Mouse (Mus musculus): ENCODE data around the gene Trim38. TPM values are rescaled to one million over a fixed set of nuclear protein-coding genes. Genes with fewer than 3 reads are reported as not detected.

Trim38 gene
- polyA plus RNA-seq, 1 experiment from 2014 or later, result 0.24 TPM

DNA sequence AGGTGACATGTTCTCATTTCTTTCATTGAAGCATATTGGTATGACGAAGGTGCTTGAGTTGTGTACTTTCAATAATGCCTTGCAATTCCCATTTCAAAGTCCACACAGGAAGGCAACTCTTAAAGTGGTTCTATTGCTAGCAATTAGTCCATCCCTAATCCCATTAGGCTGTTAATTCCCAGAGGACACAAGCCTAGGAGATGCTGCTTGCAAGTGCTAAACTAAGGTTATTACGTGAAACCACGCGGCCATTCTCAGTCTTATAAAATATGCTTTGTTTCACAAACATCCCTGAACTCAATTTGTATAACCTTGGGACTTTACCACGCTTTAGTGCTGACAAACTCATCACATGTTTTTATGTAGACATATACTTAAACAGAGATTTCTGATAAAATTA, 32.6 kb upstream of the Trim38 start:
- H3K36me3 ChIP-seq (ENCODE audit: control insufficient read depth, insufficient read depth, low read length), result no peaks in the 10 kb centered on the region
- WGBS (ENCODE audit: insufficient replicate concordance), result 83% methylated on average over 5 of the region's 5 CpGs
- no peaks in the 10 kb centered on the region for H3K27me3 ChIP-seq (ENCODE audit: control insufficient read depth, insufficient read depth, low read length)
- H3K9me3 ChIP-seq (replicated peaks; ENCODE audit: control insufficient read depth, low read length), result no peaks in the 10 kb centered on the region
- no peak for ATAC-seq (replicated peaks; ENCODE audit: insufficient number of reproducible peaks, low FRiP score, low TSS enrichment)
- no peak overlapping the region for H3K9ac ChIP-seq (ENCODE audit: low read depth, low read length)
- no peak overlapping the region for H3K27ac ChIP-seq (ENCODE audit: low read depth, low read length)
- H3K4me3 ChIP-seq (ENCODE audit: low read depth, low read length), result no peak overlapping the region
- H3K4me1 ChIP-seq (ENCODE audit: control insufficient read depth, insufficient read depth, low read length), result peaks cover 4% of the 10 kb centered on the region; the same call in 1 of the 2 replicates
- H3K4me2 ChIP-seq, result no peak overlapping the region

DNA sequence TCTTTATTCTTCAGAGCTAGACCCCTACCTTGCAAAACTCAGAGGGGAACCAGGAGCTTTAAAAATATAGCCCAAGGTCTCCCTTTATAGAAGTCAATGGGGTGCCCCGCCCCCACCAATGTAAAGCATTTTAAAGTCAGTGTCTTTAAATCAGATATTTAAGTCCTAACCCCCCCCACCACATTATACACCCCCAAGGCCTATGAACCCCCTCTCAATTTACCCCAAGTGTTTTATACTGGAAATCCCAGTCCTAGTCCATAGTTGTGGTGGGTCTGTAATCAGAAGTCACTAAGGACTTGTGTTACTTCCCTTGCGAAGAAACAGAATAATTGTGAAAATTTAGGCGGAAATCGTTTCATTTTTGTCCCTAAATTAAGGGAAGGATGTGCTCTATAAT, 31.7 kb upstream of the Trim38 start:
- Histone ChIP-seq H3K9ac (ENCODE audit: low read depth, low read length) (peak overlapping the region; percentile 96), H3K9me3 (replicated peaks; ENCODE audit: control insufficient read depth, low read length) (no peaks in the 10 kb centered on the region), H3K27ac (ENCODE audit: low read depth, low read length) (peak overlapping the region; percentile 100), H3K27me3 (ENCODE audit: control insufficient read depth, insufficient read depth, low read length) (no peaks in the 10 kb centered on the region), H3K4me1 (ENCODE audit: control insufficient read depth, insufficient read depth, low read length) (peaks cover 4% of the 10 kb centered on the region; the same call in 1 of the 2 replicates), H3K36me3 (ENCODE audit: control insufficient read depth, insufficient read depth, low read length) (no peaks in the 10 kb centered on the region), H3K4me3 (ENCODE audit: low read depth, low read length) (peak overlapping the region; percentile 69), H3K4me2 (peak overlapping the region; percentile 95)
- 22% methylated on average over 4 of the region's 4 CpGs for WGBS (ENCODE audit: insufficient replicate concordance)
- ATAC-seq (replicated peaks; ENCODE audit: insufficient number of reproducible peaks, low FRiP score, low TSS enrichment), result no peak

- no peaks in the 10 kb centered on the region for H3K9me3 ChIP-seq (replicated peaks; ENCODE audit: control insufficient read depth, low read length)
- H3K4me3 ChIP-seq (ENCODE audit: low read depth, low read length), result peak within 1 kb of the TSS; percentile 69
- H3K27ac ChIP-seq (ENCODE audit: low read depth, low read length), result peak within 1 kb of the TSS; percentile 100
- ATAC-seq (replicated peaks; ENCODE audit: insufficient number of reproducible peaks, low FRiP score, low TSS enrichment), result peak; percentile 93
- peaks cover 4% of the 10 kb centered on the region; the same call in 1 of the 2 replicates for H3K4me1 ChIP-seq (ENCODE audit: control insufficient read depth, insufficient read depth, low read length)
- peak within 1 kb of the TSS; percentile 95 for H3K4me2 ChIP-seq
- peak within 1 kb of the TSS; percentile 96 for H3K9ac ChIP-seq (ENCODE audit: low read depth, low read length)
- no peaks in the 10 kb centered on the region for H3K27me3 ChIP-seq (ENCODE audit: control insufficient read depth, insufficient read depth, low read length)
- H3K36me3 ChIP-seq (ENCODE audit: control insufficient read depth, insufficient read depth, low read length), result no peaks in the 10 kb centered on the region
- WGBS (ENCODE audit: insufficient replicate concordance), result 0% methylated on average over 34 of the region's 38 CpGs
Observed at GRCm38 (mm10) chr13:23738677-23739068, 31.0 kb upstream of the Trim38 start, which contains the start of gene Hist1h1c. Gene Hist1h1c (plus strand): TSS chr13:23738808.

DNA sequence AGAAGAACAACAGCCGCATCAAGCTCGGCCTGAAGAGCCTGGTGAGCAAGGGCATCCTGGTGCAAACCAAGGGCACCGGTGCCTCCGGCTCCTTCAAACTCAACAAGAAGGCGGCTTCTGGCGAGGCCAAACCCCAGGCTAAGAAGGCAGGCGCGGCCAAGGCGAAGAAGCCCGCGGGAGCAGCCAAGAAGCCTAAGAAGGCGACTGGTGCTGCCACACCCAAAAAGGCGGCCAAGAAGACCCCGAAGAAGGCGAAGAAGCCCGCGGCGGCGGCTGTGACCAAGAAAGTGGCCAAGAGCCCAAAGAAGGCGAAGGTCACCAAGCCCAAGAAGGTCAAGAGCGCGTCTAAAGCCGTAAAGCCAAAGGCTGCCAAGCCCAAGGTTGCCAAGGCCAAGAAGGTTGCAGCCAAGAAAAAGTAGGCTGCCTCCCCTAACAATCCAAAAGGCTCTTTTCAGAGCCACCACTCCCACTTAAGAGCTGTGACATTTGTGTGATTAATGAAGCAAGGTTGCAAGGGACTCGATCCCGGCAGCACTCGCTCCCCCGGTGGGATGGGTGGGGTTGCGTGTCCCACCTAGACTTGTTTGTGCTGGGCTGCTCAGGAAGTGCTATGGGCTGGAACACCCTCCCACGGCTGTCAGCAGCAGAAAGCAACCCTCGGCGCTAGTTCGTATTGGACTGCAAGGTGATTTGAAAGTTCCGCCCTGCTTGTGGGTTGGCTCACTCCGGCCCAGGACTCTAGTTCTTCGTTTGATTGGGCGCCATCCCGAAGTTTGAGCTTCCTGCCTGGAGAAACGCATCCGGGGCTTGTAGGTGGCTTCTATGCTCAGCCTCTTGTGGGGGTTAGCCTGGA, 30.4 kb upstream of the Trim38 start:
- no peaks in the 10 kb centered on the region for H3K36me3 ChIP-seq (ENCODE audit: control insufficient read depth, insufficient read depth, low read length)
- peak; percentile 82 for ATAC-seq (replicated peaks; ENCODE audit: insufficient number of reproducible peaks, low FRiP score, low TSS enrichment)
- WGBS (ENCODE audit: insufficient replicate concordance), result under 1% methylated on average over 39 of the region's 39 CpGs
- H3K4me1 ChIP-seq (ENCODE audit: control insufficient read depth, insufficient read depth, low read length), result peaks cover 4% of the 10 kb centered on the region; the same call in 1 of the 2 replicates
- H3K4me2 ChIP-seq, result peak overlapping the region; percentile 95
- H3K27ac ChIP-seq (ENCODE audit: low read depth, low read length), result peak overlapping the region; percentile 100
- H3K27me3 ChIP-seq (ENCODE audit: control insufficient read depth, insufficient read depth, low read length), result no peaks in the 10 kb centered on the region
- H3K4me3 ChIP-seq (ENCODE audit: low read depth, low read length), result peak overlapping the region; percentile 69
- no peaks in the 10 kb centered on the region for H3K9me3 ChIP-seq (replicated peaks; ENCODE audit: control insufficient read depth, low read length)
- H3K9ac ChIP-seq (ENCODE audit: low read depth, low read length), result peak overlapping the region; percentile 96

DNA sequence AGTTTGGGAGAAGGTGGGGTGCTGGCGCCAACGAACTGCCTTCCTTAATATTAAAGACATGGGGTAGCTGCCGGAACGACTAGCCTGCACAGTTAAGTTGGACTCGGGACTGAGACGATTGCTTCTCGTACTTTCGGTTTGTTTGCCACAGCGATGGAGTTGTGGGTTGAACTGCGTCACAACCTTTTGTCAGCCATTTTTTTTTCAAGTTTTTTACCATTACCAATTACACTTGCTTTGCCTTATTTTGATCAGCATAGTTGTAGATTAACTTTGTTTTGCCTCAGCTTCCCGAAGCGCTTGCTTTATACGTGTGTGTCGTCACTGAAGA, 29.8 kb upstream of the Trim38 start:
- WGBS (ENCODE audit: insufficient replicate concordance), result 1% methylated on average over 14 of the region's 14 CpGs
- no peak for ATAC-seq (replicated peaks; ENCODE audit: insufficient number of reproducible peaks, low FRiP score, low TSS enrichment)
- H3K27ac ChIP-seq (ENCODE audit: low read depth, low read length), result peak overlapping the region; percentile 100

DNA sequence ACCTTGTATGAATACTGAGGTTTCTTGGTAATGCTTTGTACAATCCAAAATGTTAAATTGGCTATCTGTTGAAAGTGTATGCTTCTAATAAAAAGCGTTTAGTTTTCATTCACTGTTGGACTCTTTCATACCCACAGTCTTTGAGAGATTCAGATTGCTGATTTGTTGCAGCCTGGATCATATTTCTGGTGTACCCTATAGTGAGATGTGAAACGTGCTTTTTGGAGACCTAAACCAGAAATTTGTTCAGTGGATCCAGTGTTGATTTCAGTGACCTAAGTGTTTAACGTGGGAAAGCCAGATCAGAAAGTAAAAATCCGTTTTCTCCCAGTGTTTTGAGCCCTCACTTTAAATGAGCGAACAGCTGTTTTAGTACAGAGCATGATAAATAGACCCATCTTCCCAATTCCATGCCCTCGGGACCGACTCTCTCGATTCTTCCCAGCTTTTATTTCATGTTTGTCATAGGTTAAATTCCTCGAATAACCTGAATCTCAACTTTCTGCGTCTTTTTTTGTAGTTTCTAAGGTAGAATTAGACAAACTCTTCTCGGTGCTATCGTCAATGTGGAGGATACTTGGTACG, 29.4 kb upstream of the Trim38 start:
- ATAC-seq (replicated peaks; ENCODE audit: insufficient number of reproducible peaks, low FRiP score, low TSS enrichment), result no peak
- Histone ChIP-seq H3K4me3 (ENCODE audit: low read depth, low read length) (peak overlapping the region; percentile 69), H3K9ac (ENCODE audit: low read depth, low read length) (peak overlapping the region; percentile 96), H3K9me3 (replicated peaks; ENCODE audit: control insufficient read depth, low read length) (no peaks in the 10 kb centered on the region), H3K27ac (ENCODE audit: low read depth, low read length) (peak overlapping the region; percentile 100), H3K27me3 (ENCODE audit: control insufficient read depth, insufficient read depth, low read length) (no peaks in the 10 kb centered on the region), H3K4me1 (ENCODE audit: control insufficient read depth, insufficient read depth, low read length) (peaks cover 4% of the 10 kb centered on the region; the same call in 1 of the 2 replicates), H3K36me3 (ENCODE audit: control insufficient read depth, insufficient read depth, low read length) (no peaks in the 10 kb centered on the region), H3K4me2 (peak overlapping the region; percentile 95)
- 29% methylated on average over 13 of the region's 13 CpGs for WGBS (ENCODE audit: insufficient replicate concordance)

More for the DNA sequence above, 29.8 kb upstream of the Trim38 start:
- Histone ChIP-seq H3K4me3 (ENCODE audit: low read depth, low read length) (peak overlapping the region; percentile 69), H3K9me3 (replicated peaks; ENCODE audit: control insufficient read depth, low read length) (no peaks in the 10 kb centered on the region), H3K4me2 (peak overlapping the region; percentile 95), H3K9ac (ENCODE audit: low read depth, low read length) (peak overlapping the region; percentile 96), H3K4me1 (ENCODE audit: control insufficient read depth, insufficient read depth, low read length) (peaks cover 4% of the 10 kb centered on the region; the same call in 1 of the 2 replicates), H3K27me3 (ENCODE audit: control insufficient read depth, insufficient read depth, low read length) (no peaks in the 10 kb centered on the region), H3K36me3 (ENCODE audit: control insufficient read depth, insufficient read depth, low read length) (no peaks in the 10 kb centered on the region)

DNA sequence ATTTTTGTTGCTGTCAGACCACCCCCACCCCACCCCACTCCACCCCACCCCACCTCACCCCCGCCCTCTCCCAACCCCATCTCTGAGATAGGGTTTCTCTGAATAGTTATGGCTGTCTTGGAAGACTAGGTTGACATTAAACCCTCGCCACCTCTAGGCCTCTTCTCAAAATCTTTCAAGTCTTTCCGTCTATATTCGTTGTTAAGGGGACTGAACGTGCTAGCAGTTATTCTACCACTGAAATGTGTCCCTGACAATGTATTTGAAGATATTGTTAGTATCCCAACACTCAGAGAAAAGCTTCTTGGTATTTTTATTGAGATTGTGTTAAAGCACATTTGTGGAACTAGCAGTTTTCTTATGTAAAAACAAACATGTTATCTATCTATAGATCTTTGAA, 28.8 kb upstream of the Trim38 start:
- Histone ChIP-seq H3K36me3 (ENCODE audit: control insufficient read depth, insufficient read depth, low read length) (no peaks in the 10 kb centered on the region), H3K27me3 (ENCODE audit: control insufficient read depth, insufficient read depth, low read length) (no peaks in the 10 kb centered on the region), H3K4me3 (ENCODE audit: low read depth, low read length) (0 out of 2 replicates have a peak overlapping the region, but pooled peaks have one; percentile 69), H3K9ac (ENCODE audit: low read depth, low read length) (peak overlapping the region; percentile 96; the same call in 1 of the 2 replicates), H3K9me3 (replicated peaks; ENCODE audit: control insufficient read depth, low read length) (no peaks in the 10 kb centered on the region), H3K27ac (ENCODE audit: low read depth, low read length) (peak overlapping the region; percentile 100), H3K4me1 (ENCODE audit: control insufficient read depth, insufficient read depth, low read length) (peaks cover 4% of the 10 kb centered on the region; the same call in 1 of the 2 replicates), H3K4me2 (peak overlapping the region; percentile 95)
- no peak for ATAC-seq (replicated peaks; ENCODE audit: insufficient number of reproducible peaks, low FRiP score, low TSS enrichment)
- 53% methylated on average over 5 of the region's 5 CpGs for WGBS (ENCODE audit: insufficient replicate concordance)

- 0 out of 2 replicates have a peak overlapping the region, but pooled peaks have one; percentile 14 for H3K4me2 ChIP-seq
- peaks cover 4% of the 10 kb centered on the region; the same call in 1 of the 2 replicates for H3K4me1 ChIP-seq (ENCODE audit: control insufficient read depth, insufficient read depth, low read length)
- no peak for ATAC-seq (replicated peaks; ENCODE audit: insufficient number of reproducible peaks, low FRiP score, low TSS enrichment)
- no peaks in the 10 kb centered on the region for H3K36me3 ChIP-seq (ENCODE audit: control insufficient read depth, insufficient read depth, low read length)
- no peaks in the 10 kb centered on the region for H3K27me3 ChIP-seq (ENCODE audit: control insufficient read depth, insufficient read depth, low read length)
- no peaks in the 10 kb centered on the region for H3K9me3 ChIP-seq (replicated peaks; ENCODE audit: control insufficient read depth, low read length)
- H3K27ac ChIP-seq (ENCODE audit: low read depth, low read length), result no peak overlapping the region; the same call in 1 of the 2 replicates
- 0 out of 2 replicates have a peak overlapping the region, but pooled peaks have one; percentile 18 for H3K9ac ChIP-seq (ENCODE audit: low read depth, low read length)
- no peak overlapping the region for H3K4me3 ChIP-seq (ENCODE audit: low read depth, low read length)
Observed at GRCm38 (mm10) chr13:23742007-23742406, 27.7 kb upstream of the Trim38 start.
